Mouse (Mus musculus) mesoderm, embryonic 11.5 days (tissue): ENCODE measurements around the gene Arl14.

Experiments
- DNase-seq: peaks from one replicate; pipeline ENCODE4 v3.0.0-alpha.2; 2012; ENCODE audit warnings: low read depth, low spot score

The Arl14 gene

GRCm38 (mm10) chr3:69271812-69272211 is 49.6 kb downstream of the Arl14 start:
- DNase-seq, result no peak
